Mouse (Mus musculus) embryo, embryonic 10 days (tissue): ENCODE measurements around the gene Gng11.
A peak's percentile ranks its signal among the peaks of the same experiment; 100 is the strongest.

Experiments
- DNase-seq: peaks from one replicate; pipeline ENCODE4 v3.0.0-alpha.2; 2015; ENCODE audit warnings: low spot score

Gene Gng11

GRCm38 (mm10) chr6:4003890-4004306 is at the start of gene Gng11:
Gene Gng11, plus strand, starts transcription at chr6:4003904.
- peak; percentile 67 for DNase-seq

DNA sequence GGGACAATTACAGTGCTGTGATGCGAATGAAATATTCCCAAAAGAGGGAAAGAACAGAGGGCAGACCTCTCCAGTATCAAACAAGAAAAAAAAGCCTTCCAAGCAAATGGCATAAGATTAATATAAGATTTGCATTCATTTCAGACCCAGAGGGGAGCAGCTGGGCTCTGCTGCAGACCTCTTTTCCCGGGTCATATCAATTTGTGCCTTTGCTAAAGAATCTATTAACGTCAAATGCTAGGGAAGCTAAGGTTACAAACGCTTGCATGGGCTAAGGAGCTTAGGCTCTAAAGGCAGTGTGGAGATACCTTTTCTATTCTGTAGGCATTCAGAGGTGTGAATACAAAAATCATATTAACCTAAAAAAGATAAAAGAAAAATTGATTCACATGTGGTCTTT is 48.7 kb upstream of the Gng11 start:
- DNase-seq: no peak

DNA sequence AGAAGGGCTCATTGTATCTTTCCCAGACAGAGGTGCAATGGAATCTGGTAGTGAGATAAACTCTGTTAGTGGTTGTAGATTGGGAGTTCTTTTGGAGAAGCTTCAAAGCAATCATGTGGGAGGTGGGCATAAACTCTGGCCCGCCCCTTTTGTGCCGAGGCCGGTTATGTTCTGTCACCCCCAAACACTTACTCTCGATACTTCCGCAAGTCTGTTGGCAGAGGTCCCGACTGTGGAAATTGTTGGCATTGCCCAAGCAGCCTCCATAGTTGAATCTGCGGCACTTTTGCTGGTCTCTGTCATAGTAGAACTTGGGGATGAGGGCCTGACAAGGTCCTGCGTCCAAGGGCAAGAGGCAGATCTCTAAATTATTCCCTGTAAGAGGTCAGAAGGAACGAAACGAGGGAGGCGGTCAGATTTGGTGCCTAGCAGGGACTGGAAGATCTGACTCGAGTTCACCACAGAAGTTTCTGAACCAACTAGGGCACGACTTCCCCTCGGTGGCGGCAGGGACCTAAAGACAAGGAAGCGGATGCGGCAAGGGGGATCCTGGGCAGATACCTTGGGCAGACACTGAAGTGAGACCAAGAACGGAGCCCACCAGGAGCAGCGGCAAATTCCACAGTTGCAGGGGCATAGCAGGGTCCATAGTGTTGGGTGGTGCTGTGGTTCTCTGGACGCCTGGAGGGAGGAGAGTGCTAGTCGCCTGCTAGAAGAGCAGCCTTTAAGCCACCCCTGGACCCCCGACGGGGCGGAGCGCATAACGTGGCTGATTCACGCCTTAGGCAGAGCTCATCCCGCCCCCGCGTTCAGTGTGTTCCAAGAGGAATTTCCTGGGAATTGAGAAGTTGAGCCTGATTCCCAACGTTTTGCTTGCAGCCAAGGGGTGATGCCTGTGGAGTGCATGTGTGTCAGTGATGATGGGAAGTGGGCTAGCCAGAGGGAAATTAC is 35.8 kb upstream of the Gng11 start:
- DNase-seq: peak; percentile 24

- DNase-seq: no peak
Measured at GRCm38 (mm10) chr6:3973679-3974078, 30.0 kb upstream of the Gng11 start.

DNA sequence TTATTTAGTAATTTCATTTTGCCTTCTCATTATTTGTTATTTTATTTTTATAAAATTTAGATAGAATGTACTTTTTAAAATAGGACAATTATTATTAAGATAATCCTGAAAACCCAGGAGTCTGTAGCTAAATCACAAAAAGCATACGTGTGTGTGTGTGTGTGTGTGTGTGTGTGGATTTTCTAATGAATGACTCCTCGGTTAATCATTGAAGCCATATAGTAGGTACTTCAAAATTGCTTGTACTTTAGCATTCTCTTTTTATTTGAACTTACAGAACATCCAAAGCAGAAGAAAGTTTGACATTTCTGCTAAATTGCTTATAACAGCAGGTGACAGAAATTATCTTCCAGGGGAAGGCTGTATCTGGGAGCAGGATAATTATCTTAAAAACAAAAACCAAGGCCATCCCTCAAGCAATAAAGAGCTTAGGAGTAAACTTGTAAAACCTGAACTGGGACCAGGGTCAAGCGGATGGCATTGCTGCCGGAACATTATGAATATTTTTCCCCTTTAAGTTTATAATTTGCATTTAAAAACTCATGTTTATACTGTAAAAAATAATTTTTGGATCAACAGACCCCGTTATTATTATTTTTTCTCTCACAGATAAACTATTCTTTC is 20.9 kb upstream of the Gng11 start:
- DNase-seq: no peak

GRCm38 (mm10) chr6:3988750-3989149 is 15.0 kb upstream of the Gng11 start, which contains the start of gene Tfpi2:
Gene Tfpi2, minus strand, starts transcription at chr6:3988919.
- no peak for DNase-seq

DNA sequence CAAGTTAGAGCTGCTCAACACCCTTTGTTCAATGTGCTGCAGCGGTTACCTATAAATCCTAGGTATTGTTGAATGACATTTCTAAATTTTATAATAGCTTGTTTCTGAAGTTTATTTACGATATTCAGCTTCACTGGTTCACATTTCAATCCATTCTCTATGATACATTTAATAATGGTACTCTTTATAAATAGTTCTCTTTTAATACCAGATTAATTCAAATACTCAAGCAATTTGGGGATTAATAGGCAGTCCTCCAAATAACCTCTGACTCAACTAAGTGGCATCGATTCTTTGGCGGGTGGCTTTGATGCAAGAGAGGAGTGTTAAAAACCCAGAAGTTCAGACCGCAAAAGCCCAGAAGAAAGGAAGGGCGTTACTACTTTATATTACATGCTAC is 10.2 kb upstream of the Gng11 start, which contains the start of gene Gngt1:
TSS of gene Gngt1 (plus strand) at position 301 of the 400 bp plus-strand sequence.
- no peak for DNase-seq

- DNase-seq: no peak
Measured at GRCm38 (mm10) chr6:3998089-3998488, 5.6 kb upstream of the Gng11 start.

- DNase-seq: no peak
Measured at GRCm38 (mm10) chr6:3999296-3999695, 4.4 kb upstream of the Gng11 start.

GRCm38 (mm10) chr6:4000716-4001115 is 3.0 kb upstream of the Gng11 start:
- no peak for DNase-seq

DNA sequence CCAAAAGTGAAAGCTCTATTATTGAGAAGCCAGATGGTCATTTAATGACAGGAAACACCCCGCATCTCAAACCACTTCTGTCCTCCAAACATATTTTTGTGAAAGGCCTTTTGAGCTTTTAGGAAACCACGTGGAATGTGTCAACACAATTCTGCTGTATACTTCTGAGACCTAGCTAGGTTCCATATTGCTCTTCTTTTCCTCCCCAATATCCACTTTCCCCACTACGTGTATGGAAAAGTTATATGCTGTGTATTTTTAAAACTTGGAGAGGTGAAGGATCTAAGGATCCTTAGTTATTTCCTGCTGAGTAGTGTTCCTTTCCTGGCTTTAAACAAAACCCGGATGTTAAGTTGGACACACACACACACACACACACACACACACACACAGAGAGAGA is 259 bp upstream of the Gng11 start:
- no peak for DNase-seq

GRCm38 (mm10) chr6:4004808-4005207 is 1.1 kb downstream of the Gng11 start:
- no peak for DNase-seq

DNA sequence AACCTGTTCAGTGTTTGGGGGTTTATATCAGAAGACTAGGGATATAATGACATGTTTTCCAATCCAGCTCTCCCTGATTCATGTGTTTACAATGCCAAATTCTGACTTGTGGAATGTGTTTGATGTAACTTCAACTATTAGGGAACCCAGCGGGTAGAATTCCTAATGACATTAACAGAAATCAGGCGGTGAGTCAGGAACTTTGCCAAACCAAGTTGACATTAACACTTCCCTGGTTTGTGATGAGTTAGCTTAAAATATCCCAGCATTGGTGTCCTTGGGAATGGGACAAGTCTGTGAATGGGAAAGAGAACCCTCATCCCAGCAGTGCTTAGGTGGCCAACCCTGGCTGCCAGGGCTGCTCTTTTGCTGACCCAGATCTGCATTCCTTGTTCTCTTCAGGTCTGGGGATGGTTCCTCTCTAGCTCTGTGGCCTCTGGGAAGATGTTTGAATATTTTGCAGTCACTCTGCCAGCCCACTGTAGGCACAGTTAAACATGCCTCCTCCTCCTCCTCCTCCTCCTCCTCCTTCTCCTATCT is 4.9 kb downstream of the Gng11 start:
- DNase-seq: no peak

GRCm38 (mm10) chr6:4009548-4009947 is 5.8 kb downstream of the Gng11 start:
- DNase-seq: no peak

DNA sequence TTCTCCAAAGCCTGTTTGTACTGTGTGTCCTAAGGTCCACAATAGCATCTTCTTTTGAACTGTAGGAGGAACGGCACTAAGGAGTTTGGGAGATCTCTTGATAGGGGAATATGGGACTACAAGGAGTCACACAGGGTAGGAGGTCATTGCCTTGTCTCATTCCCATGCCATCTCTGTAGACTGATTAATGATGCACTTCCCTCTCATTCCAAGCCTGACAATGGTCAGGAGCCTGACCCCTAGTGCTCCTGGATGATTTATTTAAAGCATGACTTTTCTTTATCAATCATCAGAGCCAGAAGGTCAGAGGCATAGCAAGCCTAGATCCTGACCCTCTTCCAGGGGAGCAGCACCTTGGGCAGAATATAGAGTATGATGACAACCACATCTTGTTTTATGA is 18.9 kb downstream of the Gng11 start:
- peak; percentile 45 for DNase-seq

GRCm38 (mm10) chr6:4026367-4026766 is 22.7 kb downstream of the Gng11 start:
- no peak for DNase-seq

GRCm38 (mm10) chr6:4030956-4031355 is 27.3 kb downstream of the Gng11 start:
- DNase-seq: no peak

DNA sequence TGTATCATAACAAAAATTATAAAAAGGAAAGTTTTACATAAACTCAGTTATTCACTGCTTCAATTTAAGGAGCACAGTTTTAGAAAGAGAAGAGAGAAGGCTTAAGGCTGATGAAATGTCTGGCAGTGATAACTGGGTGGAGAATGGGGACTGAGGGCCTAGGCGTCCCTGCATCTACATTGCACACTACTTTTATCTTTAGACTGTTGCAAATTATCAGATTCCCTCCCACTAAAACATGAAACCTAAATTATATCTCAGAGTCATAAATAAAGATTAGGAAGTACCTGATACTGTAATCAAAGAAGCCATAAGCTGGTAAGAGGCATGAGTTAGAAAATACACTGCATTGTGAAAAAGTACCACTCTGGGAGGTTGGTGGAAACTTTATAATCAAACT is 38.1 kb downstream of the Gng11 start:
- no peak for DNase-seq

- no peak for DNase-seq
Measured at GRCm38 (mm10) chr6:4047200-4047599, 43.5 kb downstream of the Gng11 start.

- DNase-seq: no peak
Measured at GRCm38 (mm10) chr6:4052843-4053242, 49.1 kb downstream of the Gng11 start.

DNA sequence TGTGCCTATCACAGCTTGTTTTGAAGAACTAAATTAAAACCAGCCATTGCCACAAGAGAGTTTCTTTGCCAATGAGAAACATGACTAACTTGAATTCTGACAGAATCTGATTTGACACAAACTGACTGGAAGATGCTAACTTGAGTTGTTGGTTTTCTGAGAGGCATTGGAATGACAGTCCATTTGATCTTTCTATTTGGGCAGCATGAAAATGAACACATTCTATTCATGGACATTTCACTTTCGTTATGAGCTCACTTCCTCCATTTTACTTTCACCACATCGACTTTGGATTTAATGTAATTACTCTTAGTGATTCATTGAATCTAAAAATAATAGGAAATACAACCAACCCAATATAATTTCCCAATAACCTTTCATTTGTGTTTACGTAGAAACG is 50.7 kb downstream of the Gng11 start:
- no peak for DNase-seq
